Mouse (Mus musculus) erythroblast, embryonic 14.5 days (primary cell): ENCODE results near the gene Crebbp.

Source experiments
- GATA1 ChIP-seq: IDR thresholded peaks from 2 replicates; pipeline ENCODE4 v1.6.1; 2012; ENCODE audit warnings: low read length, inconsistent platforms, mixed read lengths
- TAL1 ChIP-seq: IDR thresholded peaks from 3 replicates; pipeline ENCODE4 v1.6.1; 2012; ENCODE audit warnings: low read length, inconsistent platforms, mixed read lengths

GRCm38 (mm10) chr16:4199566-4199965, 14.2 kb downstream of the Crebbp start:
- TF ChIP-seq TAL1: no peak
- TF ChIP-seq GATA1: no peak
